Mouse (Mus musculus): ENCODE results near the gene Efna2.

Efna2 gene

GRCm38 (mm10) chr10:80141786-80142529 is 37.3 kb upstream of the Efna2 start:
- DNase-seq (ENCODE audit: low spot score in 2 of 2): peak; percentile 93

GRCm38 (mm10) chr10:80142530-80142925 is 36.8 kb upstream of the Efna2 start:
- DNase-seq (ENCODE audit: low spot score in 2 of 2): no peak

GRCm38 (mm10) chr10:80143664-80144063 is 35.6 kb upstream of the Efna2 start:
- no peak for DNase-seq (ENCODE audit: low spot score in 2 of 2)

- no peak for DNase-seq (ENCODE audit: low spot score in 2 of 2)
Observed at GRCm38 (mm10) chr10:80144159-80144558, 35.1 kb upstream of the Efna2 start.

- peak in 1 of 2 experiments; percentile 74 for DNase-seq (ENCODE audit: low spot score in 2 of 2)
Observed at GRCm38 (mm10) chr10:80144864-80145838, 34.1 kb upstream of the Efna2 start.

- DNase-seq (ENCODE audit: low spot score in 2 of 2): no peak
Observed at GRCm38 (mm10) chr10:80145896-80146295, 33.4 kb upstream of the Efna2 start.

- no peak for DNase-seq (ENCODE audit: low spot score in 2 of 2)
Observed at GRCm38 (mm10) chr10:80146568-80147011, 32.7 kb upstream of the Efna2 start.

- no peak for DNase-seq (ENCODE audit: low spot score in 2 of 2)
Observed at GRCm38 (mm10) chr10:80147146-80147718, 32.0 kb upstream of the Efna2 start.

GRCm38 (mm10) chr10:80147719-80148601 is 31.3 kb upstream of the Efna2 start, which contains the start of gene Midn:
Gene Midn (plus strand): TSS chr10:80148272.
- peak in 1 of 2 experiments; percentile 76 for DNase-seq (ENCODE audit: low spot score in 2 of 2)

GRCm38 (mm10) chr10:80148610-80149290 is 30.5 kb upstream of the Efna2 start:
- DNase-seq (ENCODE audit: low spot score in 2 of 2): peak; percentile 92 to 95

- peak; percentile 98 to 99 for DNase-seq (ENCODE audit: low spot score in 2 of 2)
Observed at GRCm38 (mm10) chr10:80149291-80150225, 29.7 kb upstream of the Efna2 start.

- peak in 1 of 2 experiments; percentile 71 for DNase-seq (ENCODE audit: low spot score in 2 of 2)
Observed at GRCm38 (mm10) chr10:80150226-80151210, 28.8 kb upstream of the Efna2 start.

GRCm38 (mm10) chr10:80151211-80152034 is 27.9 kb upstream of the Efna2 start:
- no peak for DNase-seq (ENCODE audit: low spot score in 2 of 2)

GRCm38 (mm10) chr10:80152071-80152872 is 27.0 kb upstream of the Efna2 start:
- no peak for DNase-seq (ENCODE audit: low spot score in 2 of 2)

- no peak for DNase-seq (ENCODE audit: low spot score in 2 of 2)
Observed at GRCm38 (mm10) chr10:80152873-80153260, 26.4 kb upstream of the Efna2 start.

GRCm38 (mm10) chr10:80153713-80154112 is 25.6 kb upstream of the Efna2 start:
- no peak for DNase-seq (ENCODE audit: low spot score in 2 of 2)
